Mouse (Mus musculus): ENCODE data around the gene Ifna2.
A peak's percentile ranks its signal among the peaks of the same experiment; 100 is the strongest.

Gene Ifna2

DNA sequence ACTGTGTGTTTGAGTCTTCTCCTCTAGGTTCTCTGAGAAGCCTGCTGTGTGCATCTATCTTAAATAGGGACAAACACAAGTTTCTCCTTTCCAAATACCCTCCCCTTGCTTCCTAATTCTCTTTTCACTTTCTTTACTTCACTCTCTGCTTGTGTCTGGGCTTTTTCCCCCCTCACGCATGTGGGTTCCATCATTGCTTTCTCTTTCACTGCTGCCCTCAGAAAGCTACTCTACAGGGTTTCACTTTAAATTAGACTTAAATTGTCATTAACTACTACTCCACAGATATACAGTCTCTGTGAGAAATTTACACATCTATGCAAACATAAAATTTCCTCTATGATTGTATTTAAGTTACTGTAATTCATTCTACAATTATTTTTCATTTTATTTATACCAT is at the start of gene Ifna2:
Ifna2 (minus strand) TSS at position 101 of the 400 bp plus-strand sequence.
- Histone ChIP-seq H3K36me3 (ENCODE audit: control insufficient read depth, insufficient read depth, low read length, poor library complexity, severe bottlenecking) (no peaks in the 10 kb centered on the region), H3K27me3 (ENCODE audit: control insufficient read depth, insufficient read depth, low read length, poor library complexity, severe bottlenecking) (no peaks in the 10 kb centered on the region)
- DNase-seq (ENCODE audit: low read depth, low spot score) = no peak

DNA sequence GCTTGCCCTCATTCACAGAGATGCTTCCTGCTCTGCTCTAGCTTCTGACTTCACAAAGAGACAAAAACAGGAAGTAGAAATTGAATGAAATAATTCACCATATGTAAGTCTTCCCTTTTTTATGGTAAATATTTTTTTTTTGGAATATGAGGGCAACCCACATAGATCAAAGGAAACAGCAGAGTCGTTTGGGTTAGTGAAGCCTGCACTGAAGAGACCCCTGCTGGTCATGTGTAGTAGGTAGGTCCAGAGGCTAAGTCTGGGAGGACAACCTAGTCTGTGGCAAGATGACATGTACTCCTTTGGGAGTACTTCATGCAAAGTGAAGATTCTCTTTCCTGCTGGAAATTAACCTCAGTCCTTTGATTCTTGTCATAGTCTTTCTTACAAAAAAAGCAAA is 43.6 kb upstream of the Ifna2 start:
- DNase-seq (ENCODE audit: low read depth, low spot score) = peak; percentile 71
- no peaks in the 10 kb centered on the region for H3K27me3 ChIP-seq (ENCODE audit: control insufficient read depth, insufficient read depth, low read length, poor library complexity, severe bottlenecking)
- no peaks in the 10 kb centered on the region for H3K36me3 ChIP-seq (ENCODE audit: control insufficient read depth, insufficient read depth, low read length, poor library complexity, severe bottlenecking)

DNA sequence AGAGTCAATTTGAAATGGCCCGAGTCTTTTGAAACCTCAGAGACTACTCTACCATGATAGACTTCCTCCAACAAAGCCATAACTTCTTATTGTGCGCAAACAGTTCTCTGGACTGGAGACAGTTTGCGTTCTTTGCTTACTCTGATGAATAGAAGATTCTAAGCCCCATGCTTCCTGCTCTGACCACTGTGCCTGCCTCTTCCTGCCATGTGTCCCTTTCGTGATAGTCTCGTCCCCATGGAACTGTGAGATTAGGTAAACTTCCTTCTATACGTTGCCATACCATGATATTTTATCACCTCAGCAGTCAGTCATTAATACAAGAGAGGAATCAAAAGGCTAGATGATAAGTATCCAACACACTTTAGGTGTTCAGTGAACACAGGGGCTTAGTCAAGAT is 43.0 kb upstream of the Ifna2 start:
- peak; percentile 48 for DNase-seq (ENCODE audit: low read depth, low spot score)
- Histone ChIP-seq H3K36me3 (ENCODE audit: control insufficient read depth, insufficient read depth, low read length, poor library complexity, severe bottlenecking) (no peaks in the 10 kb centered on the region), H3K27me3 (ENCODE audit: control insufficient read depth, insufficient read depth, low read length, poor library complexity, severe bottlenecking) (no peaks in the 10 kb centered on the region)

DNA sequence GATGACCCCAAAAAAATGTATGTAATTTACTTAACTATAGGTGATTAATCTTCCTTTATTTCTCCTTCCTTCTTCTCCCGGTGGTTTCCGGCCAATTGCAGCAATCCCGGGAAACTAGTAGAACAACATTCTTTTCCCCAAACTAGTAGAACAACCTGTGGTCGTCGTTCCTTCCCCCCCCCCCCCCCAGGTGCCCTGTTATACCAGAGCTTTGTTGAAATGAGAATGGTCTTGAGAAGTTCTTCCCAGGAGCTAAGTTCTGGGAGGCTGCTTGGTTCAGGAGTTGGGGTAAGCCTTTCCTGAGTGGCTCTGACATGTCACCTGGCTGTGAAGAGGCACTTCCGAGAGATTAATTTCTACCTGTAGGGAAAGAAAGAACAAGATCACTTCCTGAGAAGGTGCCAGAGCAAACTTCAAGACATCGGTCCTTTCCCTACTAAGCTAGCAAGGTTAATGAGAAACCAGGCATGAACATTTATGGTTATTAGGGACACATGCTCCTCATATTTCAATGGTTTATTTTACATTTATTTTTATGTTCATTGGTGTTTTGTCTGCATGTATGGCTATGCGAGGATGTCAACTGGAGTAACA is 39.9 kb upstream of the Ifna2 start:
- no peak for DNase-seq (ENCODE audit: low read depth, low spot score)
- H3K36me3 ChIP-seq (ENCODE audit: control insufficient read depth, insufficient read depth, low read length, poor library complexity, severe bottlenecking) = no peaks in the 10 kb centered on the region
- H3K27me3 ChIP-seq (ENCODE audit: control insufficient read depth, insufficient read depth, low read length, poor library complexity, severe bottlenecking) = no peaks in the 10 kb centered on the region

DNA sequence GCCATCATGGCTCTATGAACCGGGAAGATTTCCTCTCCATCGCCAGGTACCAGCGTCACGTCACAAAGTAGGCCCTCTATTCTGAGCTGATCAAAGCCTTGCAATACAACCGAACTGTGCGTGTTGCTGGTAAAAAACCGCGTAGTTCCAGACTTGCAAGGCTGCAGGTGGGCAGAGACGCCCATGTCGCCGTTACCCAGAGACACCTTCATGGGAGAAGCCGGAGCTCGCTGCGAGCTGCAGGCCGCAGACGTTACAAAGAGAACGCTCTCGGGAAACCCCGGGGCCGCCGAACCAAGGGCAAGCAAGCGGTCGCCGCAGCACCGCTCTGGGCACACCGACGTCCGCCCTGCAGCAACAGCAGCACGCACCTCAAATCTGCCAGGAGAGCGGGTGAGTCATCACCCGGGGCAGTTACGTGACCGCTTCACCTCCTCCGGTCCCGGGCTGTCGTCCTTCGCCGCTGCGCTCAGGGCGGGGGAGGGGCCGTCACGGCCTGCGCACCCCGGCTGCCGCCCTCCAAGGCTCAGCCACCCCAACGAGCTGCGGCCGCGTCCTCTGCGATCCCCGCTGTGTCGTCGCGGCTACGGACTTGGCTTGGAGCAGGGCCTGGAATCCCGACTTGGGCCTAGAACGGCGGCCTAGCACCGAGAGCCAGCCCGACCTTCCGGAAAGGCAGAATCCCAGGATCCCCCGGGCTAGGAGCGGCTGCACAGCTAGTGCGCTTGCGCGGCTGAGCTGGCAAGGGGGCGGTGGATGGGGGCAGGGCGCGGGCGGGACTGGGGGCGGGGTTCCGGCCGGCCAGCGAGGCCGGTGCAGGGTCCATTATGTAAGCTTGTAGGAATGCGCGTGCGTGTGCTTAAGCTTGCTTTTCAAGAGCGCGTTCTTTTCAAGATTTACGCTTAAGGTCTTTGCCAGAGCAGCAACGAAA is 38.3 kb upstream of the Ifna2 start, which contains the start of the genes Gm26566 and Klhl9:
Gm26566 (plus strand) TSS at position 15 of the 931 bp plus-strand sequence.
Klhl9 (minus strand) TSS at position 675 of the 931 bp plus-strand sequence.
- peak; percentile 84 for DNase-seq (ENCODE audit: low read depth, low spot score)
- Histone ChIP-seq H3K27me3 (ENCODE audit: control insufficient read depth, insufficient read depth, low read length, poor library complexity, severe bottlenecking) (no peaks in the 10 kb centered on the region), H3K36me3 (ENCODE audit: control insufficient read depth, insufficient read depth, low read length, poor library complexity, severe bottlenecking) (no peaks in the 10 kb centered on the region)

DNA sequence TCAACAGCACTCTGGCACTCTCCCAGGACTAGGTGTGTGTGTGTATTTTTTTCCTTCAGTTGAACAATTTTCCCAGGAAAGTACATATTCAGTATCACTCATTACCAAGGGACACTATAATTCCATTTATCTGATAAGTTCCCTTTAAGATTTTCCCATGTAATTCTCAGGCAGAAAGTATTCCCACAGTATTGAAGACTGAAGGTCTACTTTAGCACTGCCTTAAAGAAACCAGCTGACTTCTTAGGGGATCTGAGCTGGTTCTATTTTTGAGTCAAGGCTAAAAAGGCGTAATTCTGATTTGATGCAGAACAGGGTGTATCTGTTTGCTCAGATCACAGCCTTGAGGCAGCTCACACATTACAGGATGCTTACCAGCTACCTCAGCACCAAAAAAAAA is 35.0 kb upstream of the Ifna2 start:
- no peaks in the 10 kb centered on the region for H3K36me3 ChIP-seq (ENCODE audit: control insufficient read depth, insufficient read depth, low read length, poor library complexity, severe bottlenecking)
- no peak for DNase-seq (ENCODE audit: low read depth, low spot score)
- H3K27me3 ChIP-seq (ENCODE audit: control insufficient read depth, insufficient read depth, low read length, poor library complexity, severe bottlenecking) = no peaks in the 10 kb centered on the region

DNA sequence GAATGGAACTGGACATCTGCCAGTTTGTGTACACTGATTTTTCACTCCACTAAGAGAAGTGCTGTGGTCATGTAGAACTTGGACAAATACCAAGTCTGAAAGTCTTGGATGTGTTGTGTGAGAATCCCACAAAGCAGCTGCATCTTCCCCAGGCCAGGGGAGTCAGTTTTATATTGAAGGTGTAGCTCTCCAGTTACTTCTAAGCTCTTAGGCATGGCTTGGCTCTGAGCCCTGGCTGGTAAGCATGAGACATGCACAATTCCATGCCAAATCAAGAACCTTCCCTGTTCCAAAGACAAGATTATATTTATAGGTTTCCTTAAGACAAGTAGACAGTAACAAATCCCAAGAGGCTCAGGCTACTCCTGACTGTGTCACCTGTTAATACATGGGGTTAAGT is 31.3 kb upstream of the Ifna2 start:
- DNase-seq (ENCODE audit: low read depth, low spot score) = no peak
- Histone ChIP-seq H3K36me3 (ENCODE audit: control insufficient read depth, insufficient read depth, low read length, poor library complexity, severe bottlenecking) (no peaks in the 10 kb centered on the region), H3K27me3 (ENCODE audit: control insufficient read depth, insufficient read depth, low read length, poor library complexity, severe bottlenecking) (no peaks in the 10 kb centered on the region)

DNA sequence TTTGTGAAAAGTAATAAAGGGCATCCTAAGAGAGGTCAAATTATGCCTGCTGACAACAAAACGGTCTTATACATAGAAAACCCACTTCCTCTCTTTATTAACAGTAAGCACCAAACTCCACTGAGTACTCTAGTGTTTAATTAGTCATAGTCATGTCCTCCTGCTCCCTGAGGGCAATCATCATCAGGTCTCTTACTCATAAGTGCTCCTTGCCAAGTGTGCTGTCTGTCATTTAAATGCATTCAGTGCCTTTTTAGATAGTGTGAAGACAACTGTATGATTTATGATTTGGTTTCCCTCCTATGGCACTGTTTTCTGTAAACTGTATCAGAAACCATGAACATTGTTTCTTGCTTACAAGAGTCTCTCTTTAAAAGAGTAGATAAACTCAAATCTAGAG is 30.6 kb upstream of the Ifna2 start:
- Histone ChIP-seq H3K27me3 (ENCODE audit: control insufficient read depth, insufficient read depth, low read length, poor library complexity, severe bottlenecking) (no peaks in the 10 kb centered on the region; the same call in 1 of the 2 replicates), H3K36me3 (ENCODE audit: control insufficient read depth, insufficient read depth, low read length, poor library complexity, severe bottlenecking) (no peaks in the 10 kb centered on the region)
- no peak for DNase-seq (ENCODE audit: low read depth, low spot score)

DNA sequence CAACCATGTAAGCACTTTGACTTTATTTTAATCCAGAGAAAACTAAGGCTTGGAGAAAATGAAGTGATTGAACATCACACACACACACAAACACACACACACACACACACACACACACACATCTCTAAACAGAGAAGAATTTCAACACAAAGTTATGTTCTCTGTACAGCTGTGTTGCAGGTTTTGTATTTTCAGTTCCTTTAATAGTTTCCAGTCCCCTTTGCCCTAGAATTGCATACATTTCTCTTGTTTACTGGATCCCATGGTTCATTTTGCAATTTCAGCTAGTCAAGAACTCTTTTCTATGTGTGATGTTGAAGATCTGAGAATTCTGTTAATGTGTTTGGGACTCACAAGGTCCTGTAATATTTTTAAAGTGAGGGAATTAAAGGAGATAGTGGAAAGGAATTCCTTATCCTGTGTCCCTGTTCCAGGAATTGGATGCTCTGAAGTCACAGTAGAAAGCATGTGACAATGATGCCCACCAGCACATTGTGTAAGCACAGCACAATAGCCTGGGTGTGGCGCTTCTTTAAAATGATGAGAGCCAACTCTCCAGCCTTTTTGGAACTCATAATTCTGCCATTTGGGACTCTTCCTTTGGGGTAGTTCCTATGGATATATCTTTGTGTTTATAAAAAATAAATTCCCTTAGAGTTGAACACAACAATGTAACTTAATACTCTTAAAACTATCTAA is 23.6 kb upstream of the Ifna2 start:
- DNase-seq (ENCODE audit: low read depth, low spot score) = no peak
- H3K27me3 ChIP-seq (ENCODE audit: control insufficient read depth, insufficient read depth, low read length, poor library complexity, severe bottlenecking) = no peaks in the 10 kb centered on the region; the same call in 1 of the 2 replicates
- H3K36me3 ChIP-seq (ENCODE audit: control insufficient read depth, insufficient read depth, low read length, poor library complexity, severe bottlenecking) = no peaks in the 10 kb centered on the region

DNA sequence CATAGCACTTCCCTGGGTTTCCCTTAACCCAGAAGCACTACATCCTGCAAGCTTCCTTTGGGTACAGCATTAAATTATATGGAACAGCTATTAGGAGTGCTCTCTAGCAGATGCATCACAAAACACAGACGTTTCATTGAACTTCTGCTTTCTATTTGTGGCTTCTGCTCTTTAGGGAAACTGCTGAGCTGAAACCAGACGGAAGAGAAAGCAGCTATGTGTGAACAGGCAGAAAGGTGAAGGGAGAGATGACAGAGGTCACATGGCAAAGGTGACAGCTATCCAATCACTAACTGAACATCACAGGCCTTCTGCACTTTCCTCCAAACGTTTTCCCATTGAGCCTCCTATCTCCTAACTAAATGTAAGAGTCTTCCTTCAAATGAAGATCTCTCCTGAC is 22.2 kb upstream of the Ifna2 start:
- Histone ChIP-seq H3K27me3 (ENCODE audit: control insufficient read depth, insufficient read depth, low read length, poor library complexity, severe bottlenecking) (no peaks in the 10 kb centered on the region; the same call in 1 of the 2 replicates), H3K36me3 (ENCODE audit: control insufficient read depth, insufficient read depth, low read length, poor library complexity, severe bottlenecking) (no peaks in the 10 kb centered on the region)
- DNase-seq (ENCODE audit: low read depth, low spot score) = peak; percentile 80

DNA sequence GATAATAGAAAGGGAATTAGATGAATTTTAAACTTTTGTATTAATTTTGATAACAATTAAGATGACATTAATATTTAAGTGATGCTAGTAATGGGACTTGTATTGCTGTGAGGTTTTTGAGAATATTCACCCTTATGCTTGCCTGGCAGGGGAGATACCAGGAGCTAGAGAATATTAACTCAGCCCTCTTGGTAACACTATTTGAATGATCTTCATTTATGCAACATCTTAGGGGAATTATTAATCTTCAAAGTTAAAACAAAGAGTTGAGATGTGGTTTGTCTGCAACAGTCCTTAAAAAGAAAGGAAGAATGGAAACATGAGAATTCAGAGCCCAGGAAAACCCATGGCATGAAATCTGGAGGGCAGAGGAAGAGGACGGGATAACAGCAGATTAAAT is 15.6 kb upstream of the Ifna2 start:
- Histone ChIP-seq H3K36me3 (ENCODE audit: control insufficient read depth, insufficient read depth, low read length, poor library complexity, severe bottlenecking) (no peaks in the 10 kb centered on the region), H3K27me3 (ENCODE audit: control insufficient read depth, insufficient read depth, low read length, poor library complexity, severe bottlenecking) (no peaks in the 10 kb centered on the region; the same call in 1 of the 2 replicates)
- DNase-seq (ENCODE audit: low read depth, low spot score) = no peak

DNA sequence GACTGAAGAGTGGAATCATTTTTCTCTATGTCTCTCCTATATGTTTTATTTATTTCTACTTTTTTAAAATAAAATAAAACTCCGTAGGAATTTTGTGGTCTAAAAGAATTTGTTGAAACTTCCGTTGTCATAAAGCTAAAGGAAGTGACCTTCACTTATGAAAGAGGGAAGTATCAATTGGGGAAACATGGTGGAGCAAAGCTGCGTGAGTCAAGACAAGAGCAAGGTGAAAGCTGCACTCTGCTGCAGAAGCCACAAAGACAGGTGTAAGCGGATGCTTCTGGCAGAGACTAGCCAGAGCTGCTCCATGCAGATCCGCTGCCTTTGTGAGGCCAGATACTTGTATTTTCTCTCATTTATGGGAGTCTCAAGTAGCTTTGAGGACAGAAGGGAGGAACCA is 15.1 kb upstream of the Ifna2 start:
- H3K36me3 ChIP-seq (ENCODE audit: control insufficient read depth, insufficient read depth, low read length, poor library complexity, severe bottlenecking) = no peaks in the 10 kb centered on the region
- no peaks in the 10 kb centered on the region; the same call in 1 of the 2 replicates for H3K27me3 ChIP-seq (ENCODE audit: control insufficient read depth, insufficient read depth, low read length, poor library complexity, severe bottlenecking)
- DNase-seq (ENCODE audit: low read depth, low spot score) = peak; percentile 35

DNA sequence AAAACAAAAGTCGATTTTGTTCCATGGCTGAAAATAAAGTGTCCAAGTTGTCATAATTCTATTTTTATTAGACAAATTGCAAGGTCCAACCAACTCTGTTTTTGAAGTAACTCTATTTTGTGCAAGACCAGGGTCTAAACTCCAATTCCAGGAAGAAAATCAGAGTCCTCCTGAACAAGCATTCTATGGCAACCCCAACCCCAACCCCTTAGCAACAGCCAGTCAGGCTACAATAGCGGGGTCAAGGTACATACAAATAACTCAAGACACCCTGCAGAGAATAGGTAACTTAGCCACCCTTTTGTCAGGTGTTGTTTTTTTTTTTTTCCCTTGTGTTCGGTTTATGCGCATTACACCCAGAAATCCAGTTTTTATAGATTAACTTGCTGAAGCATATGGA is 14.0 kb upstream of the Ifna2 start:
- no peaks in the 10 kb centered on the region for H3K36me3 ChIP-seq (ENCODE audit: control insufficient read depth, insufficient read depth, low read length, poor library complexity, severe bottlenecking)
- no peaks in the 10 kb centered on the region; the same call in 1 of the 2 replicates for H3K27me3 ChIP-seq (ENCODE audit: control insufficient read depth, insufficient read depth, low read length, poor library complexity, severe bottlenecking)
- DNase-seq (ENCODE audit: low read depth, low spot score) = no peak

DNA sequence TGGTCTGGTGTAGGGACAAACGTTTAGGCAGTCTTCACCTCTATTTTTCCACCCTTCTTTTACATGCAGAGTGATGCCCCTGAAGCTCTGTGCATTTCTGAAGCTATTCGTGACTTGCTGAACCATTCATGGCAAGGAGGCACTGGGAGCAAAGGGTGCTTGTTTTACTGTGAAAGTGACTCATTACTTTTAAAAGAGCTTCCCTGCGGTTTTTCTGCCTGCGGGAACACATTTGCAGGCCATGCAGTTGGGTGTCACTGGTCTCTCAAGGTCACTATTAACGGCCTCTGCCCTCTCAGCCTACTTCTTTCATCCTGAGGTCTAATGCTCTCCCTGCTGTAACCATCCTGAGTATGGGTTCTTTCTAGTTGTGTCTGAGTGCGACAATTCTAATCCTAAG is 13.4 kb upstream of the Ifna2 start:
- DNase-seq (ENCODE audit: low read depth, low spot score) = no peak
- H3K27me3 ChIP-seq (ENCODE audit: control insufficient read depth, insufficient read depth, low read length, poor library complexity, severe bottlenecking) = no peaks in the 10 kb centered on the region; the same call in 1 of the 2 replicates
- H3K36me3 ChIP-seq (ENCODE audit: control insufficient read depth, insufficient read depth, low read length, poor library complexity, severe bottlenecking) = no peaks in the 10 kb centered on the region

Data from splenic B cell, adult 2 months (primary cell).